Mouse (Mus musculus) small intestine, adult 2 months (tissue): ENCODE results near the gene Rab5if. TPM values are rescaled to one million over a fixed set of nuclear protein-coding genes. Genes with fewer than 3 reads are reported as not detected.
"Not testable (repeated sequence)": the region's sequence is repeated elsewhere in the genome, so short reads cannot be mapped to it uniquely, and the experiment has no call there.

ENCODE experiments used
- H3K27ac ChIP-seq: fragments of 200-500 bp; 2 replicates; pipeline ENCODE4 v1.5.1; 2012; ENCODE audit warnings: low read depth, low read length, control low read depth, inconsistent platforms; ENCODE audit not compliant: insufficient read depth
- H3K27me3 ChIP-seq: fragments of 200-500 bp; 2 replicates; pipeline ENCODE4 v1.6.1; 2012; ENCODE audit warnings: mild to moderate bottlenecking, moderate library complexity, low read length, inconsistent platforms; ENCODE audit not compliant: control insufficient read depth, insufficient read depth
- H3K36me3 ChIP-seq: fragments of 200-500 bp; 2 replicates; pipeline ENCODE4 v1.6.1; 2012; ENCODE audit warnings: mild to moderate bottlenecking, low read length, control low read depth, inconsistent platforms; ENCODE audit not compliant: control insufficient read depth, insufficient read depth
- H3K4me1 ChIP-seq: fragments of 200-500 bp; 2 replicates; pipeline ENCODE4 v1.6.1; 2012; ENCODE audit warnings: low read length, inconsistent platforms, mixed read lengths; ENCODE audit not compliant: control insufficient read depth, insufficient read depth, insufficient read length
- H3K4me3 ChIP-seq: fragments of 200-500 bp; 2 replicates; pipeline ENCODE4 v1.5.1; 2012; ENCODE audit warnings: low read depth, mild to moderate bottlenecking, control low read depth, inconsistent platforms, low read length, moderate library complexity
- CTCF ChIP-seq: fragments of 200-500 bp; IDR thresholded peaks from 2 replicates; pipeline ENCODE4 v1.5.1; 2012; ENCODE audit warnings: low read depth, mild to moderate bottlenecking, control low read depth, inconsistent platforms, low read length, moderate library complexity, mixed read lengths; ENCODE audit not compliant: insufficient replicate concordance, insufficient read length; ENCODE audit errors: extremely low read depth
- POLR2A ChIP-seq: fragments of 200-500 bp; IDR thresholded peaks from 2 replicates; pipeline ENCODE4 v1.6.1; 2012; ENCODE audit warnings: low read depth, mild to moderate bottlenecking, control low read depth, inconsistent platforms, low read length, moderate library complexity
- WGBS: fragments of 180-500 bp; shearing (Covaris S2); methylation state at CpG from one replicate; pipeline ENCODE4 v1.1.7; 2018; 5-methylcytosine and 5-hydroxymethylcytosine counted together
- polyA plus RNA-seq: library from polyadenylated mRNA; depleted of rRNA; stranded (reverse); fragments of >200 nt; gene quantifications from 2 replicates; pipeline ENCODE4 v1.2.3, GENCODE M21; 2012; rRNA removed

The Rab5if gene
- polyA plus RNA-seq, result 105 and 148 TPM in 2 replicates

DNA sequence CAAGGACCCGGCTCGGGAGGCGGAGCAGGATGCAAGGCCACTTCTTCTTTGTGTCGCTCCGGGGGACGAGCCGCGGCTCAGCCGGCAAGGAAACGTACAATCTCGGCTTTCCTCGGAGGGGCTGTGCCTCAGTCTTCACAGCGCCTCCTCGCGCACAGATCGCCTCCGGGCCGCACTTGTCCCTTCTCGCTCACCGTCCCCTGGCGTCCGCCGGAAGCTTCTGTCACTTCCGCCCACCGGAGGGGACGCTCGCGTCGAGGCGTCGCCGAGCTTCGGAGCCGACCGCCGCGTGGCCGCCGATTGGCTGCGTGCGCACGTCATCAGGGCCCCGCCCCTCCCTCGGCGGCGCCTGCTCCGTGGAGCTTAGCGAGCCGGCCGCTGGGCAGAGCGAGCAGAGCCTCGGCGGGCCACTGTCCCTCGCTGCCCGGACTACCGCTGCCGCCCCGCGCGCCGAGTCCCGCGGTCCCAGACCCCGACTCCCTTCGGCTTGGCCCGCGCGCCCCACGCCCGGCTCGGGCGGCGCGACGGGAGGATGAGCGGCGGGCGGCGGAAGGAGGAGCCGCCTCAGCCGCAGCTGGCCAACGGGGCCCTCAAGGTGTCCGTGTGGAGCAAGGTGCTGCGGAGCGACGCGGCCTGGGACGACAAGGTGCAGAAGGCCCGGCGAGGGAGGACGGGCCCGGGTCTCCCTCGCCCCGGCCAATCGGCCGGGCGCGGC is at the start of gene Rab5if:
Rab5if (plus strand) TSS at position 357 of the 715 bp plus-strand sequence.
- Histone ChIP-seq H3K36me3 (peaks cover 24% of the 10 kb centered on the region), H3K4me1 (no peaks in the 10 kb centered on the region; the same call in 1 of the 2 replicates), H3K27me3 (no peaks in the 10 kb centered on the region), H3K4me3 (peak within 1 kb of the TSS; percentile 93), H3K27ac (peak within 1 kb of the TSS; percentile 95)
- peak; percentile 36 for TF ChIP-seq CTCF
- TF ChIP-seq POLR2A, result peak; percentile 92
- under 1% methylated on average over 98 of the region's 98 CpGs for WGBS

DNA sequence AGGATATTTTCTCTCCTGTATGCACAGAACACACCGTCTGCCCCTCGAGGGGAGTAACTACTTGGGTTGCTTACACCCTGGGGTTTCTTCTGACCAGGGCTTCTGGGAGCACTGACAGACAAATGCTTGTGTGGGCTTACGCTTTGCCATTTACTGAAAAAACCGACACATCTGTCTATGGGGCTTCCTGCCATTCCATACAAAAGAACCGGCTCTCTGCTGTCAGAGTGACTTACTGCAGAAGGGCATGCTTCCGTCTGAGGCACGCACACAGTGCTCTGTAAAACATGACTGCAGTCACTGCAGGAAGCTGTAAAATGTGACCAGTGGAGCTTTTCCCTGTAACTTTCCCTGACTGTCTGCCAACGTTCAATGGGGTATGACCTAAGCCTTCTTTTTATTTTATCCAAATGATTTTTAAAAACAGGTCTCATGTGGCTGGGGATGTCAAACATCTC is 48.6 kb upstream of the Rab5if start:
- no peak for TF ChIP-seq CTCF
- TF ChIP-seq POLR2A, result no peak
- WGBS, result 50% methylated on average over 8 of the region's 8 CpGs
- H3K27me3 ChIP-seq, result no peaks in the 10 kb centered on the region
- no peaks in the 10 kb centered on the region for H3K36me3 ChIP-seq
- H3K27ac ChIP-seq, result no peak overlapping the region
- no peaks in the 10 kb centered on the region for H3K4me1 ChIP-seq
- no peak overlapping the region for H3K4me3 ChIP-seq

DNA sequence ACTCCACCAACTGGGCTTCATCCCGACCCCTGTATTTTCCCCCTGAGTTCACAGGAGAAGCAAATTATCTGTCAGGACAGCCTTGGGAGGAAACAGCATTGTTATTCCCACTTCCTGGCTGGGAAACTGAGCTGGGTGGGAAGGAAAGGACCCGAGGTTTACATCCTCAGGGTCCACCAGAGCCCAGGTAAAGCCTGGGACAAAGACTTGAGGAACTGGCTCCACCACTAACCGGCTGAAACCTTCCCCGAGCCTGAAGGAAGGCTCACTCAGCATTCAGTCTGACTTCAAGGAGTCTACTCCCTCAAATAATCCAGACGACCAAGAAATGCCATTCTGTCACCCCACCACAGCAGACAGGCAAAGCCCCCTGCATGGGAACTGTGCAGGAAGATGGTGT is 48.0 kb upstream of the Rab5if start:
- TF ChIP-seq POLR2A, result no peak
- no peak for TF ChIP-seq CTCF
- Histone ChIP-seq H3K27ac (no peak overlapping the region), H3K27me3 (no peaks in the 10 kb centered on the region), H3K4me3 (no peak overlapping the region), H3K36me3 (no peaks in the 10 kb centered on the region), H3K4me1 (no peaks in the 10 kb centered on the region)
- 40% methylated on average over 5 of the region's 5 CpGs for WGBS

DNA sequence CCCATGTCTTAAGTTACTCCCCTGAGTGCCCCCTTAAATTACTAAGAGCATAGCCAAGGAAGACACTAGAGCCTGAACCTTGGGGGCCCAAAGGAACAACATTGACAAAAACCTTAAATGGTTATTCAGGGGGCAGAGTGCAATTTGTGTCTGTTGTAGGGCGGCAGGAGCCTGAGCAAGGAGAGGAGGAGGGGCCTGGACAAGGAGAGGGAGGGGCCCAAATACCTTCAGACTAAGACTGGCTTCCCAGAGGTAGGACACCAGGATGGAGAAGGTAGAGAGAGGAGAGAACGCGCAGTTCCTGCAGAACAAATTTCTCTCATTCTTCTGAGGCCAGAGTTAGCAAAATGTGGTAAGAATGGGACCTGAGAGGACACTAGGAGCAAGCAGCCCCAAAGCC is 47.5 kb upstream of the Rab5if start:
- Histone ChIP-seq H3K4me1 (no peaks in the 10 kb centered on the region), H3K36me3 (no peaks in the 10 kb centered on the region), H3K27me3 (no peaks in the 10 kb centered on the region), H3K4me3 (no peak overlapping the region), H3K27ac (no peak overlapping the region)
- TF ChIP-seq POLR2A (no peak), CTCF (no peak)
- WGBS, result 66% methylated on average over 3 of the region's 3 CpGs

DNA sequence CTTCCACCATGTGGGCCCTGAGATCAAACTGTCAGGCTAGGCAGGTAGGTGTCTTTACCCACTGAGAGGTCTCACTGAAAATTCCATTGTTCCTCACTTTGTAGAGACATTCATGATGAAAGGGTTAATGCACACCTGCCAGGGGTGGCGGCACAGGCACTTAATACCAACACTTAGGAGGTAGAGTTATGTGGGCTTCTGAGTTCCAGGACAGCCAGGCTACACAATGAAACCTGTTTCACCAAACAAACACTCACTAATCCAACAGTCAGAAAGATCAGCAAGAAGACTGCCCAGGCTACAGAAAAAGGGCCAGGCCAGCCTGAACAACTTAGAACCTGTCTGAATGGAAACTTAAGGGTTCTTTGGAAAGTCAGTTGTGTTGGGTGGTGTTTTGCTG is 46.8 kb upstream of the Rab5if start:
- no peaks in the 10 kb centered on the region for H3K27me3 ChIP-seq
- no peak overlapping the region for H3K27ac ChIP-seq
- TF ChIP-seq POLR2A (no peak), CTCF (no peak)
- no peaks in the 10 kb centered on the region for H3K36me3 ChIP-seq
- WGBS, result 72% methylated on average over 1 of the region's 1 CpGs
- no peaks in the 10 kb centered on the region for H3K4me1 ChIP-seq
- H3K4me3 ChIP-seq, result no peak overlapping the region

DNA sequence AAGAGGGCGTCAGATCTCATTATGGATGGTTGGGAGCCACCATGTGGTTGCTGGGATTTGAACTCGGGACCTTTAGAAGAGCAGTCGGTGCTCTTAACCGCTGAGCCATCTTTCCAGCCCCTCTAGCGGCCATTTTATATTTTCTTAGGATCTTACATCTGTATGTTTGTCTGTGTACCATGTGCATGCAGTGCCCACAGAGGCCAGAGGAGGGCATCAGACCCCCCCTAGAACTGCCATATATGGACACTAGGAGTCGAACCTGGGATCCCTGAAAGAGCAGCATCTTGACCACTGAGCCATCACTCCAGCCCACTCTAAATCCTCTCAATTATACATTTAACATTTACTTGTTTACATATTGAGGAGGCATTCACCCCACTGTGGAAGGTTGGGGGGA is 37.8 kb upstream of the Rab5if start:
- H3K27ac ChIP-seq, H3K4me3 ChIP-seq, H3K4me1 ChIP-seq, H3K36me3 ChIP-seq, H3K27me3 ChIP-seq: not testable (repeated sequence)
- WGBS, result 90% methylated on average over 6 of the region's 6 CpGs

DNA sequence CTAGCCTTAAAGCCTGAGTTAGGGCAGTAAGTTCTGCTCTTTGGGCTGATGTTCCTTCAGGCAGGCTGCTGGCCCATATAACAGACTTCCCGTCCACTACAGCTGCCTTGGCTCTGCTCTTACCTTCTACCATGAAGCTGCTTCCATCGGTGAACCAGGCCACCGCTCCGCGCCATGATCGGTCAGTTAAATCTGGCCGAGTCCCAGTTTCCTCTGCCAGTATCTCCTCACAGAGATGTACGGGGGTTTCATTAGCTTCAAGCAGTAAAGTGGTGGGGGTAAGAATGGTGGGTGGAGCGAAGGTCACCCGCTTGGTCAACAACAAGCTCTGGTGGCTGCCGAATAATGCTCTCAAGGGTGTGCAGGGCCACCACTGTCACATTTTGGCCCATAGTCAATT is 28.6 kb upstream of the Rab5if start:
- no peaks in the 10 kb centered on the region for H3K27me3 ChIP-seq
- H3K27ac ChIP-seq, result no peak overlapping the region
- H3K4me1 ChIP-seq, result no peaks in the 10 kb centered on the region
- H3K36me3 ChIP-seq, result no peaks in the 10 kb centered on the region
- no peak overlapping the region for H3K4me3 ChIP-seq
- over 99% methylated on average over 11 of the region's 11 CpGs for WGBS
- TF ChIP-seq CTCF (no peak), POLR2A (no peak)
